Mouse (Mus musculus) fat pad, adult 2 months (tissue): ENCODE measurements at regions not wholly inside any gene's neighbourhood (a gene's known extent, or its start where the extent isn't known, plus 50 kb on each side); places are given as distances from the start of the nearest gene placed in this dataset.

Experiments
- DNase-seq: peaks from one replicate; pipeline ENCODE4 v3.0.0-alpha.2; 2011; ENCODE audit warnings: low read depth, low spot score; ENCODE audit errors: extremely low read depth

DNA sequence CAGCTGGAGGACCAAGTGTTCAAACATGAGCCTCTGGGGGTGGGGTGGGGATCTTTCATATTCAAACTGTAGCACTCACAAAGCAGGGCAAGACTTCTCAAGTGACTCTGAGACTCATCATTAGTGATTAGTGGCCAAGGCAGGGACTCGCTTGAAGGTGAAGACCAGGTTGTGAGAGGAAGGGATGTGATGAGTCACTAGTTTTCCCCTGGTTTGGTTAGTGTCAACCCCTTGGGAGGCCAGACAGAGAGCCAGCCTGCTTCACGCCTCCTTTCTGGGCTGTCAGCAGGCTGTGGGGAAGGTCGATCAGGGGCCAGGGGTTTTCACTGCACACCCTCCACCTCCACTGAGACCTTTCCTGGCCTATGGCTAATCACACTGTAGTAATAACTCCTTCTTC is 65.2 kb downstream of the Slc30a10 start:
- DNase-seq, result no peak

DNA sequence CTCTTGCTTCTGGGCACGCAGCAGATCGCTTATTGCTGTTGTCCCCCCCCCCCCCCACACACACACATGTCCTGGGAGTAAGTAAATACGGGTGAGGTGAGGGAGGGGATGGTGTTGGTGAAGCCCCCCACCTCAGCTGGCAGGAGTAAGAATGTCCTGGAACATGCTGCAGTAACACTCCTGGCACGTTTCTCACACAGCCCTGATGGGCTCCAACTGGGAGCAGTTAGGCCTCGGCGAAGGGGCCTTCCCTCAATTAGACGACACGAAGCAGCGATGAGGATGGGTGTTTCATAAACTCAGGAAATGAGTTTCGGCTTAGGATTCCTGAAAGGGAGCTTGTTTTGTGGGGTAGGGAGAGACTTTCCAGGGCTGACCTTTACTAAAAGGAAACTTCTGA is 69.4 kb downstream of the Slc30a10 start:
- DNase-seq, result no peak

DNA sequence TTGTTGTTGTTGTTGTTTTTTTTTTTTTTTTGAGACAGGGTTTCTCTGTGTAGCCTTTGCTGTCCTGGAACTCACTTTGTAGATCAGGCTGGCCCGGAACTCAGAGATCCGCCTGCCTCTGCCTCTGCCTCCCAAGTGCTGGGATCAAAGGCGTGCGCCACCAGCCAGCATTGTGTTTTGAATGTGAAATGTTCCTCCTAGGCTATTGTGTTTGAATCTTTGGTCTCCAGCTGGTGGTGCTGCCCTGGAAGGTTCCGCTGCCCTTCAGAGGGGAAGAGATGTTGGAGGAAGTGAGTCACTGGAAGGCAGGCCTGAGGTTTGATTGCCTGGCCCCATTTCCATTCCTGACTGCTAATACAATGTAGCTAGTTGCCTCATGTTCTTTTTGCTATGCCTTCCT is 78.8 kb downstream of the Slc30a10 start:
- DNase-seq, result no peak

DNA sequence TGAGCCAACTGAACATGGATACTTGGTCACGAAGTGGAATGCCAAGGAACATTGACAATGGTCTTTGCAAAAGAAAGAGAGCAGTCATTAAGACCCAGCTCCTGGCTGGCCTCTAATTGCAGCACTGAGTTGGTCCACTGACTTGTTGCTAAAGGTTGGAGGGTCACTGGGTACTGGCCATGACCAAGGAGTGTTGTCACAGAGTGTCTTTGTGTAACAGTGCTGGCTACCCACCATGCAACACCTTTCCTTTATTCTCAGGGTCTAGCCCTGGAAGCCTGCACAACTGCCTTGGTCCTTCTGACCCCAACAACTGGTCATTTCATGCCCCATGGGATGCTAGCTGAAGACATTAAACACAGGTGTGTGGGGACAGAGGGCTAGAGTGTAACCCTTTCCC is 79.5 kb downstream of the Slc30a10 start:
- no peak for DNase-seq

DNA sequence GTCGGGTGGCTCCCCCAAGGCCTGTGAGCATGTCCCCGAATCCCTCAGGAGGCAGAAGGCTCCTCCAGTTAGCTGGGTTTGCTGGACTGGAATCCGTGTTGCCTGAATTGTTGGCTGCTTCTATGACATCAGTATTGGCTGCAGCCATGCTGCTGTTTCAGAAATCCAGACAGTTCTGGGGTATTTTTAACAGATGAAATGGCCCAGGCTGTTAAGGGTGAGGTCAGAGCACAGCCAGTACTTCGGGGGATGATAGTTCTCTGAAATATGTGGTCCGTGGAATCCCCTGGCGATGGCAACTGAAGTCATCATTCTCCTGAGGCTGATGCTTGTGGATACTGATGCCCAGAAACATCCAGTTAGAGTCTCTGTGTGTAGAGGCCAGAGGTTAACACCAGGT is 80.7 kb downstream of the Slc30a10 start:
- no peak for DNase-seq

DNA sequence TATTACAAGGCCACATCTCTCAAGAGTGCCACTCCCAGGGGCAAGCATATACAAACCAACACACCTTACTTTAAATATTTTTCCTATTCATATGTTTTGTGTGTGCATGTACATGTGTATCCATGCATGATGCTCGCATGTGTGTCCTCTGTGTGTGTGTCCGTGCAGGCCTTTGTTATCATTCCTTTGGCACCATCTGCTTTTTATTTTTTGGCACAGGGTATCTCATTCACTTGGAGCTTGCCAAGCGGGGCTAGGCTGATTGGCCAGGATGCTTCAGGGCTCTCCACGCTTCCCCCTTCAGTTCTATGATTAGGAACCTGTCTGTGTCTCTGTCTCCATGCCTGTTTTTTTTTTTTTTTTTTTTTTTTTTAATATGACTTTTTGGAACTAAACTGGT is 82.6 kb downstream of the Slc30a10 start:
- DNase-seq, result no peak

DNA sequence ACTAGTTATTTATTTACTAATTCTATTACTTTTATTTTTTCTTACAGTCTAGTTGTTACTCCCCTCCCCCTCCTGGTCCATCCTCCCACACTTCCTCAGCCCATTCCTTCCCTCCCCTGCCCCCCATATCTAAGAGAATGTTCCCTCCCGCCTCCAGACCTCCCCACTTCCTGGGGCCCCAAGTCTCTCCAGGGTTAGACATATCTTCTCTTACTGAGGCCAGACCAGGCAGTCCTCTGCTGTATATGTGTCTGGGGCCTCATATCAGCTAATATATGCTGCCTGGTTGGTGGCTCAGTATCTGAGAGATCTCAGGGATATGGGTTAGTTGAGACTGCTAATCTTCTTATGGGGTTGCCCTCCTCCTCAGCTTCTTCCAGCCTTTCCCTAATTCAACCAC is 84.8 kb downstream of the Slc30a10 start:
- no peak for DNase-seq

DNA sequence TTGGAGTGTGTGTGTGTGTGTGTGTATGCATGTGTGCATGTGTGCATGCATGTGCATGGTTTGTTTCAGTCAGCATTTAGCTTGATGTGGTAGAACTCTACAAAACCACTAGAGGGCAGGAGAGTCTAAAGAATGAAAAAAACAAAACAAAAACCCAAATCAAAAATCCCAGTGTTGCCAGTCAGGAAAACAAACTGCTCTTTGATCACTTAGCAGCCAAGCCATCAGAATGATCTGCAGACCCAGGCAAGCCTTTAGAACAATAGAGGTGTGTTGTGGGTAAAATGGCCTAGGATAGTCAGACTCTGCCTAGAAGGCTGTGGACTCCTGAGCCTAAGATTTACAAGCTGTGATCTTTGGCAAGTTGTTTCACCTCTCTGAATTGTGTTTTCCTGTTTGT is 91.7 kb downstream of the Slc30a10 start:
- DNase-seq, result no peak

DNA sequence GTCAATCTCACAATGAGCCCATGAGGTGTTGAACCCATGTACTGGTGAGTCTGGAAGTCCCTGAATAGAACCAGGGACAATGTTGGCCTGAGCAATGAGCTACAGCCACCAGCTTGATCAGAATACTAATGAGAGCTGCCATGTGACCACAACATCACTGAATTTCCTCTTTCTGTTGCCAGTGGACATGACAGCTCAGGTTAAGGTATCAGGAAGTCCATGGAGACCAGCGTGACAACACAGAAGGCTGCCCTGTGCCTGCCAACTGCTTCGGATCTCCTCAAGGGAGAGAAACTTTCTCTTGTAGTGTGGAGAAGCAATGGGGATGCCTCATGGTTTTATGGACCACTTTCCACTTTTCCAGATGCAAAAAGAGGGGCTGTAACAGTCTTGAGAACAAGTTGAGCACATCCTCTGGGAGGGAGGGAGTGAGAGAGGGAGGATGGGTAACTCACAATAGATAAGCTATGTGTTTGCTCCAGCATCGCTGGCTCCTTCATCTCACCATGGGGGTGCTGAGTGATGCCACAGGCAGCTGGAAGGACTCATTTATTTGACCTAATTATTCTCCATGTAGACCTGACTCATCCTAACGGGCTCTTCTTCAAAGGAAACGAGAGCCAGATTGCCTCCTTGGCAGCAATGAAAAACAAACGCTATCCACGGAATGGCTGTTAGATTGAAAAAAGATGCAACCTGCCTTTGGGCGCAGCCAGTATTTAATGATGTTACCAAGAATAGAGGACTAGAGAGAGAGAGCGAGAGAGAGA is 118.3 kb downstream of the Slc30a10 start:
- no peak for DNase-seq

DNA sequence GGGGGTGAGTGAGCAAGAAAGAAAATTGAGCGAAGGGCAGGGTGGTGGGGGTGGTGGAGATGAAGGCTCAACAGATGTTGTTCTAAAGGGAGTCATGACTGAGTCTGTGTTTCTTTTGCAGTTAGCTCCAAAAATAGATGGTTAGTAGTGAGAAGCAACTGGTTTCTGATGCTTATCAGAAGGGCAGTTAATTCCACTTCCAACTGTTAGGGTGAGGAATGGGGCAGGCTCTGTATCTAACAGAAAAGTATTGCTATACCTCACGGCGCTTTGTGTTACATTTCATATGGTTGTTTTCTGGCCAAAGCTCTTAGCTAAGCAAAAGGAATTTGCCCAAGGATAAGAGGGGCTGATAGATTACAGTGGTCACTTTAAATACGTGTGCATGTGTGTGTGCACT is 120.3 kb downstream of the Slc30a10 start:
- DNase-seq, result no peak

DNA sequence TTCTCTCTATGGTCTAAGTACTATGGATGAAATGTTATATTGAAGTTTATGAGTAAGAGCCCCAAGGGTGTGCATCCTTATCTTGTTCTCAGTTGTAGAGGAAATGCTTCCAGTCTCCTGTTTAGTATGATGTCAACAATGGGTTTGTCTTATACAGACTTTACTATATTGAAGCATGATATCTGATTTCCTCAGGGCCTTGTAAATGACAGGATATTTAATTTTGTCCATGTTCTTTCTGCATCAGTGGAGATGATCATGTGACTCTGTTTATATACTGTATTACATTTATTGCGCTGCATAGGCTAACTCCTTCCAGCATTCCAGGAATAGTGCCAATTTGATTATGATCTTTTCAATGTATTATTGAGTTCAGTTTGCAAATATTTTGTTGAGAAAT is 125.2 kb downstream of the Slc30a10 start:
- no peak for DNase-seq

DNA sequence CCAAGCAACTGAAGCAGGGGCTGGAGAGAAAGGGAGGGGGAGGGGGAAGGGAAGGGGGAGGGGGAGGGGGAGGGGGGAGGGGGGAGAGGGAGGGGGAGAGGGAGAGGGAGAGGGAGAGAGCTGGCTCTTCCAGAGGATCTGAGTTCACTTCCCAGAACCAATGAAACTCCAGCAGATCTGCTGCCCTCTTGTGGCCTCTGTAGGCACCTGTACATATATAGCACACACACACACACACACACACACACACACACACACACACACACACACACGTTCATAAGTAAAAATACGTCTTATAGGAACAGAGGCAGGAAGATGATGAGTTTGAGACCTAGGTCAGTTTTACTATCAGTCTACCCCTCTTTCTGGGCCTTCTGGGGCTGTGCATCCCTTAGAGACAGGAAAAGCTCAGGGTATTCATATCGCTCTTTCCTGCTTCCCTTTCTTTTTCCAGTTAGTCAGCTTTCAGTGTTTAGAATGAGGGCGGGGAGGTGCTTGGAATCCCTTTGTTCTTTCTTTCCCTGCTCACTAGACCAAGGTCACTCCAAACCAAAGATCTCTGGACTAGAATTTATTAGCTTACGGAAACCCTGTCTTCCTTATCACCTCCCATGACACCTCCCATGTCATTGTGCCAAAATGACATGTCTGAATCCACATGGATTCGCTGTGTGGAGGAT is 130.7 kb downstream of the Slc30a10 start:
- no peak for DNase-seq

DNA sequence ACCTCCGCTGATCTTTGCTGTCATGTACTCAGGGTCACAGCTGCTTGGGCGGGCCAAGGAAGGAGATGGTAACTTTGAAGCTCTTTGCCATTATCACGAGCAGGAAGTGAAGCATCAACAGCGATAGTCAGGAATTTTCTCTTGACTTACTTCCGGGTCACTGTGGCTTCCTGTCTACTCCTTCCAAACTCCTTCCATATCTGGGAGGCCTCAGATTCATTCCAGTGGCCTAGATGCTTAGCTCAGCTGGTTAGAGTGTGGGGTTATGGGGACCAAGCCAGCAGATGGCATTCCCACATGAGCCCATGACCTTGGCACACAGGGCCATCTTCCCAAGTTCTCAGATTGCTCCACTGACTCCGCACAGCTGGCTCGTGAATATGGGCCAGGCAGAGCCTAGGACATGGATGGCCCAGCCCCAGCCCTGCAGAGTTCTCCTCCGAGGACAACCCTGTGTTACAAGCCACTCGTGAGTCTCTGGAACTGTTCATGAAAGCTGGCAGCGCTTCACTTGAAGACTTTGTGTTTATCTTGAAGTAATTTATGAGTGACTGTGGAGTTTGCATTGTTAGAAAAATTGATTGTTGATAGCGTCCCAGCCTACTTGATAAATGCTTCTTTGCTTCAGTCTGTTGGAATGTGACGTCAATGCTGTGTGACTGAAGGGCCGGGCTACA is 133.2 kb downstream of the Slc30a10 start:
- no peak for DNase-seq

DNA sequence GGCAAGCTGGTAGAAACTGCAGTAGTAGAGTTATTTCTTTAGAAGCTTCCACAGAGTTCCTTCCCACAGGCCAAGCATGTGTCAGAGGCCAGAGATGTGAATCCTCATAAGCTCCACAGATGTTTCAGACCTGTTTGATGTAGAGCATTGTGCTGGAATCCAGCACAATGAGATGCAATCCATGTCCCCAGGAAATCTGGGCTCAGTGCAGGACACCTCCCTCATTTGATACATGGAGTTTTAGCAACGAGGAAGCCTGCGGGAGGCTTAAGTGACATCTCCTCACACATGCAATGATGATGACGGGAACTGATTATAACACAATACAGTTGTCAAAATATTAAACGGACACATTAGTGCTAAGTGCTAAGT is 133.7 kb downstream of the Slc30a10 start:
- no peak for DNase-seq

DNA sequence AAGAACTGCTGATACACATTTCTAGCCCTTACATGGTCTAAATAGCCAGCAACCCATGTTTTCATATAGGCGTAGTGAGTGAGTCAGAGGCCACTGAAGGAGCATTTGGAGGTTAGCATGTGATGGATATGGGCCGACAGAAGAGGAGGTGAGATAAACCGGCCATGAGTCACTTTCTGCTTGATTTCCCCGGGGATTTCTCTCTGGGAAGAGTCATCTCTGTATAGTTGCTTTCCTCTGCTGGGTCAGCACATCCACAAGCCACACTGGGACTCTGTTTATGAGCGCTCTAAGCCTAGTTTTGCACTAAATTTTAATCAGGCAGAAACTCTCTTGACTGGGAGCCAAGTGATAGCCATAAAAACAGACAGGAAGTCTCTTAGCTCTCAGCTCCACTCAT is 142.2 kb downstream of the Slc30a10 start:
- no peak for DNase-seq

DNA sequence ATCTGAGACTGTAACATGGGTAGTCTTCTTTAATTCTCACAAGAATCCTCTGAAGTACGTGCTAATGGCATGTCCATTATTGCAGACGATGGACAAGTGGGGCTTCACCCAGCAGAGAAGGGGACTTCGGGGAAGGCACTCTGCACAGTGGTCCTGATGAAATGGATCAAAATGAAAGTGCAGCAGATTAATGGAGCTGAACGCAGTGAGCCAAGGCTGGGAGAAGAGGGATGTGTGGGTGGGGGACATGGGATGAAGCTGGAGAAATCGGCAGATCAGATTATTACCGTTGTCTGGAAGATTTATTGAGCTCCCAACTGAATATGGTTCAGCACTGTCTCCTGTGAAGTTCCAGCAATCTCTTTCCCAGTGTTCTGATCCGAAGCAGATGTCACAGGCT is 143.9 kb downstream of the Slc30a10 start:
- DNase-seq, result no peak

DNA sequence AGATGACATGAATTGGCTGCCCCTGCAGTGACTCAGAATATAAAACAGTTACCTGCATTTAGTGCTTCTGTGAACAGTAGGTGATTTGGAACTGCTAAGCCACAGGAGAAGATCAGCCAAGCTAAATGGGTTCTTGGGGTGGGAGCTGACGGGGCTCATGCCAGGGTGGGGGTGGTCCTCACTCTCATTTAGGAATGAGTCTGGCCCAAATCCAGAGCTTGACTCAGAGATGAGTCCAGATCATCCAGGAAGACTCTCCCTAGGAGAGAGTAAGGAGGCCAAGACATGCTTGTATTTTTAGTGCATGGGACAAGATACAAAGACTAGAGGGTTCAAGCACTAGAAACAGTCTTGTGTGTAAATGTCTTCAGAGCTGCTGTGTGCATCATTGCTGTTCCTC is 146.5 kb downstream of the Slc30a10 start:
- DNase-seq, result no peak

DNA sequence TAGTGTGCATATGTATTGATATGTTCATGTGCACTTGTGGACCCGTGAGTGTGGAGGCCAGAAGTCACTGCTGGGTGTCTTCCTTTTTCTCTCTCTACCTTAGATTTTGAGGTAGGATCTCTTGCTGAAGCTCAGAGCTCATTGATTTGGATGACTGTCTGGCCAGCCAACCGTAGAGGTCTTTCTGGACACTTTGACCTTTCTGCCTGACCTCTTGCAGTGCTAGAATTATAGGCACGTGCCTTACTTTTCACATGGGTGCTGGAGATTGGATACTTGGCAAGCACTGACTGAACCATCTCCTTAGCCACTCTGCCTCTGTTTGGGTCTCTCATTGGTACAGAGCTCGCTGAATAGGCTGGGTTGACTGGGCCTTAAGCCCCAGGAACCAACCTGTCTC is 151.3 kb downstream of the Slc30a10 start:
- DNase-seq, result no peak

DNA sequence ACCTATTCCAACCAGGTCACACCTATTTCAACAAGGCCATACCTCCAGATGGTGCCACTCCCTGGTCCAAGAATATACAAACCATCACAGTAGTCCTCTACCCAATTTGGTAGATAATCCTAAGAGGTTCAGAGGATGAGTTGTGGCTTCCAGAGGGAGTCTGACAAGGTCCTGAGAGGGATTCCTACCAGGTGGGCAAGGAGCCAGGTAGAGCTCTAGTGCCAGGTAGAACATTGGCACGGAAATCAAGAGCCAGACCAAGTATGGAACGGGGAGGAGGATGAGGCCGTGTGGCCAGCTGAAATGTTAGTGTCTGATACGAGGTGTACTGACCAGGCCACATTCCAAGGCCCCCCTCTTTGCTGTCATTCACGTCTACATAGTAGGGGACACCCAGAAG is 153.0 kb downstream of the Slc30a10 start:
- no peak for DNase-seq

DNA sequence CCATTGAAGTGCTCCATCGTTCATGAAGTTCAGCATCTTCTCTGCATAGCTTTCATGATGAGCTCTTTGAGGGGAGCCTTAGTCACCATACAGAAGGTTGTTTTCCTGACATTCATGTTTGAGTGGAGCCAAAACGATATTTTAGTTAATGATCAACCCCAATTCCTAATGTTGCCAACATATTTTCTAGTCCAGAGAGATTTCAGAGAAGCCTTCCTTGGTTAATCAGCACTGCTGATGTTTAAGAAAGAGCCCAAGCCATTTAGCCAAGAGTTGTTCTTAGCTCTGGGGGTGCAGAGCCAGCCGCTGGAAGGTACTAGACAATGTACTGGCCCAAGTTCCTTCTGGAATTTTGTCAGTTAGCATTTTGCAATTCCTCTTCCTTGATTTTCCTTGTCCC is 153.8 kb downstream of the Slc30a10 start:
- no peak for DNase-seq

DNA sequence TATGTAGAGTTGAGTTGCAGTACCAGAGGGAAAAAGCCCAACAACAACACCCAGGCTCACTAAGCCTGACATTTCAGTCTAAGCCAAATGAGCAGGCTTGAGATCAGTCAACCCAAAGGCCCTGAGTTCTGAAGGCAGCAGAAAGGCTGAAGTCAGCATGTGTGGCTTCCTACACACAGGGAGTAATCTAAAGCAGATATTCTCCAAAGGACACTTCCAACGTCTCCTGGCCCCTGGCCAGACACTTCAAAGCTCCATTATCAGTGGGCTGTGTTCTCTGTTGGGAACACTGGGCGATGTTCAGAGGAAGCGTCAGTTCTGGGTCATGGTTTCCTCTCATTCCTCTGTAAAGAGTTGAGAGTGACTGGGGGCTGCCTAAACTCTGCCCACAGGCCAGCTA is 155.9 kb downstream of the Slc30a10 start:
- no peak for DNase-seq

DNA sequence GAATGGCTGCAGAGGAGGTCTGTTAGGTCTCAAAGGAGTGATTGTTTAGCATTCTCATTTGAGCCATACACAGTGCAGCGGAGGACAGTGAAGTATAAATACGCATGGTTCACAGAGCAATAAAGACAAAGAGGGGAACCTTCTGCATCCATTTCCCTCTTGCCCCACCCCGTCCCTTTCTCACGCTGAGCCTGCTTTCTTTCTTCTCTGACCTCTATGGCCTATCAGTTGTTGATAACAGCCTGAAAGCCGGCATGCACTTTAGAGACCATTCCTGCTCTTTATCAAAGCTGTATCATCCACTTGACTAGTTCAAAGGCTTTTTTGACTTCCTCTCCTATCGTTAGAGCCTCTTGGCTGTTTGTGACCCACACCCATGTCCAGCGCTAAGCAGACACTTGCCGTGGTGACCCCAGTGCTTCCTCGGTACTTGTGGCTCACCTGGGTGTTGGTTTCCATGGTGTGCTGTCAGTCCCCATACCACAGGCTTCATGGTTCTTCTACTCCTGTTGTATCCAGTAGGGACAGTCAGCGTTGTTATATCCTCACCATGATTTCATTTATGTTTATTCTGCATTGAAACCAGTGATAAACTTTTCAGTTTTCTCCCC is 161.3 kb downstream of the Slc30a10 start:
- no peak for DNase-seq
